ENCODE assay signal across 8 mouse cellular contexts in the genomic region with DNA sequence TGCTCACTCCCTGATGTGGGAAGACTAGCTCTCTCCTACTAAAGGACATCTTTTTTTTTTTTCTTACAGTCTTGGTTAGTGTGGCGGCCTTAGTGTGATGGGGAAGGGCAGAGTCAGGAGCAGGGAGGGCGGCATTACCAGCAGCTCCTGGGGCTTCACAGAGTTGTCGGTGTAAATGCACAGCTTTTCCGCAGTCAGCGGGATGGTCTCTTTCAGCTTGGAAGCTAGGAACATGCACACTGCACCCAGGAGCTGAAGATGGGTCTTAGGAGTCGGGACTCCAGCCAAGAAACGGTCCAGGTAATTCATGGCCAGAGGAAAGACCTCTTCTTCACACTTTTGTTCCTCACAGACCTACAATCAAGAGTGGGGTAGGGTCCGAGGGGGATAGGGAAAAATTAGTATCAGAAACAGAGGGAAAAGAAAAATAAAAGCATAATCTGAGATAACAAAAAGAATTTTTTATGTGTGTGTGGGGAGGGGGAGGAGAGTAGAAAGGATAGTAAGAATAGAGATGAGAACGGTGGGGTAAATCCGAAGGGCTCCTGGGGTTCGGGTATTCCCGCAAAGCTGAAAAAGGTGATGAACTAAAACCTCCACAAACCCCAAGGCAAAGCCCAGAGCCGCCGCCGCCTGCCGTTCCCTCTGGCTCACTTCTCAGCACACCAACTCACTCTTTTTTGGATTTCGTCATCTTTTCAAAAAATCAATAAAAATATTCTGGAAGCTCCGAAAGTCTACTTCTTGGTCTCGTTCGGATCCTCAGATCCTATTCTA. TPM values are rescaled to one million over a fixed set of nuclear protein-coding genes. Genes with fewer than 3 reads are reported as not detected.
DNase-seq lines count a peak whose midpoint lies in the region; ATAC-seq and TF ChIP-seq lines count a peak whose summit lies in the region.

No protein-coding gene starts in this region.

- TF ChIP-seq CTCF in left cerebral cortex, adult 2 months (IDR thresholded peaks at IDR 0.05): peak; percentile 6
- TF ChIP-seq CTCF in bone marrow, adult 2 months (IDR thresholded peaks at IDR 0.05; ENCODE audit: control insufficient read depth, insufficient read depth, low read length): no peak

- H3K36me3 ChIP-seq in heart, embryonic 14.5 days (ENCODE audit: control insufficient read depth, insufficient read depth, low read length): peaks cover 42% of the 10 kb centered on the region
- peaks cover 31% of the 10 kb centered on the region for H3K36me3 ChIP-seq in limb, embryonic 15.5 days
- peaks cover 10% of the 10 kb centered on the region; the same call in 1 of the 2 replicates for H3K36me3 ChIP-seq in neural tube, embryonic 12.5 days

- no peak for ATAC-seq in heart, embryonic 14.5 days (ENCODE audit: insufficient number of reproducible peaks, insufficient read depth, low FRiP score, low read depth)
- ATAC-seq in limb, embryonic 15.5 days (ENCODE audit: insufficient number of reproducible peaks, low FRiP score, low TSS enrichment, low read depth): no peak
- no peak for ATAC-seq in neural tube, embryonic 12.5 days (ENCODE audit: low FRiP score, low read depth)

- peak in 1 of 2 experiments; percentile 25 for DNase-seq in left cerebral cortex, adult 2 months (ENCODE audit: extremely low spot score in 1 of 2, low spot score in 2 of 2)
- DNase-seq in left cerebral cortex, adult 11 months (ENCODE audit: low spot score): no peak
- DNase-seq in gastrocnemius, postnatal 10 days: no peak
- no peak for DNase-seq in cerebellum, adult 11 months

- peak overlapping the region; percentile 62 for H3K4me3 ChIP-seq in left cerebral cortex, adult 2 months
- H3K4me3 ChIP-seq in bone marrow, adult 2 months (replicated peaks; ENCODE audit: control insufficient read depth, low read depth, low read length): peak overlapping the region; percentile 38
- peak overlapping the region; percentile 68 to 69 for H3K4me3 ChIP-seq in heart, embryonic 14.5 days (ENCODE audit: control insufficient read depth in 1 of 2, insufficient read depth in 1 of 2, low read depth in 1 of 2, low read length in 2 of 2)
- H3K4me3 ChIP-seq in limb, embryonic 15.5 days: peak overlapping the region; percentile 80
- H3K4me3 ChIP-seq in neural tube, embryonic 12.5 days: peak overlapping the region; percentile 57

- no peaks in the 10 kb centered on the region; the same call in 1 of the 2 replicates for H3K4me1 ChIP-seq in bone marrow, adult 2 months (ENCODE audit: control insufficient read depth, insufficient read depth, low read length)
- H3K4me1 ChIP-seq in heart, embryonic 14.5 days (ENCODE audit: control insufficient read depth in 2 of 2, insufficient read depth in 2 of 2, low read length in 2 of 2): peaks cover 18 to 55% of the 10 kb centered on the region in 2 experiments
- H3K4me1 ChIP-seq in limb, embryonic 15.5 days: peaks cover 72% of the 10 kb centered on the region
- peaks cover 38% of the 10 kb centered on the region for H3K4me1 ChIP-seq in neural tube, embryonic 12.5 days

- H3K27ac ChIP-seq in left cerebral cortex, adult 2 months: peak overlapping the region; percentile 93
- H3K27ac ChIP-seq in bone marrow, adult 2 months (ENCODE audit: control insufficient read depth, insufficient read depth, low read depth, low read length, poor library complexity): no peak overlapping the region
- peak overlapping the region in 1 of 2 experiments; percentile 85; a peak in 2 of 4 replicates for H3K27ac ChIP-seq in heart, embryonic 14.5 days (replicated peaks in 1 of 2; ENCODE audit: control insufficient read depth in 1 of 2, insufficient read depth in 1 of 2, low read depth in 2 of 2, low read length in 2 of 2)
- H3K27ac ChIP-seq in limb, embryonic 15.5 days: peak overlapping the region; percentile 90
- H3K27ac ChIP-seq in neural tube, embryonic 12.5 days: no peak overlapping the region

- H3K9ac ChIP-seq in heart, embryonic 14.5 days (ENCODE audit: low read length): peak overlapping the region; percentile 96
- peak overlapping the region; percentile 85 for H3K9ac ChIP-seq in limb, embryonic 15.5 days
- H3K9ac ChIP-seq in neural tube, embryonic 12.5 days: peak overlapping the region; percentile 77

- H3K27me3 ChIP-seq in heart, embryonic 14.5 days (ENCODE audit: control insufficient read depth, insufficient read depth, low read length): no peaks in the 10 kb centered on the region
- H3K27me3 ChIP-seq in limb, embryonic 15.5 days: no peaks in the 10 kb centered on the region
- peaks cover 27% of the 10 kb centered on the region for H3K27me3 ChIP-seq in neural tube, embryonic 12.5 days (replicated peaks)

- intact Hi-C loops in left cerebral cortex, adult 2 months (cut with DNase I): loop anchor here (1.0 to 5.0 kb wide), 3 partner anchors 69 to 298 kb away; a partner anchor contains a TSS

- no peak for TF ChIP-seq POLR2A in bone marrow, adult 2 months (IDR thresholded peaks at IDR 0.05; ENCODE audit: borderline replicate concordance, control insufficient read depth, low read depth, low read length)

- H3K9me3 ChIP-seq in heart, embryonic 14.5 days (ENCODE audit: control insufficient read depth, low read length): no peaks in the 10 kb centered on the region
- no peaks in the 10 kb centered on the region for H3K9me3 ChIP-seq in limb, embryonic 15.5 days
- H3K9me3 ChIP-seq in neural tube, embryonic 12.5 days: no peaks in the 10 kb centered on the region

- 19% methylated on average over 20 of the region's 20 CpGs for WGBS in bone marrow, adult 2 months
- 9% methylated on average over 20 of the region's 20 CpGs for WGBS in heart, embryonic 14.5 days
- 6% methylated on average over 20 of the region's 20 CpGs for WGBS in limb, embryonic 15.5 days
- whole genome bisulfite sequencing in neural tube, embryonic 12.5 days: 3% methylated on average over 20 of the region's 20 CpGs

- H3K4me2 ChIP-seq in heart, embryonic 14.5 days (ENCODE audit: low read length): peak overlapping the region; percentile 87
- H3K4me2 ChIP-seq in limb, embryonic 15.5 days: peak overlapping the region; percentile 93
- peak overlapping the region; percentile 95 for H3K4me2 ChIP-seq in neural tube, embryonic 12.5 days (replicated peaks)

RNA-seq across cellular contexts. Expression of a gene that starts 3.3 kb away (rescaled TPM):
- total RNA-seq in left cerebral cortex, adult 2 months (2021): 10 to 100 TPM; 75.1 to 97.4 TPM
- polyA plus RNA-seq in bone marrow, adult 2 months (2011; ENCODE audit: insufficient read depth, insufficient read length, low replicate concordance, missing spikeins): 20.3 and 80.6 TPM in 2 replicates
- polyA plus RNA-seq in heart, embryonic 14.5 days (2014; fragmentation: Nextera tagmentation; extraction: Ambion mirVana): 532 and 571 TPM in 2 replicates
- polyA plus RNA-seq in limb, embryonic 15.5 days (2015; fragmentation: Nextera tagmentation; extraction: Ambion mirVana): 1,131 and 1,164 TPM in 2 replicates
- 399 and 445 TPM in 2 replicates for polyA plus RNA-seq in neural tube, embryonic 12.5 days (2016; fragmentation: Nextera tagmentation; extraction: Ambion mirVana)
- total RNA-seq in gastrocnemius, postnatal 10 days (2021): 10 to 100 TPM; 33.2 to 52.1 TPM

RNA-seq across cellular contexts. Expression of a gene that starts 39.4 kb away (rescaled TPM):
- total RNA-seq in left cerebral cortex, adult 2 months (2021): 10 to 100 TPM; 22.3 to 22.7 TPM
- polyA plus RNA-seq in bone marrow, adult 2 months (2011; ENCODE audit: insufficient read depth, insufficient read length, low replicate concordance, missing spikeins): 0.43 and 6.6 TPM in 2 replicates
- polyA plus RNA-seq in heart, embryonic 14.5 days (2014; fragmentation: Nextera tagmentation; extraction: Ambion mirVana): 6.8 and 7.4 TPM in 2 replicates
- 2.2 and 2.6 TPM in 2 replicates for polyA plus RNA-seq in limb, embryonic 15.5 days (2015; fragmentation: Nextera tagmentation; extraction: Ambion mirVana)
- polyA plus RNA-seq in neural tube, embryonic 12.5 days (2016; fragmentation: Nextera tagmentation; extraction: Ambion mirVana): 7.9 and 8.3 TPM in 2 replicates
- total RNA-seq in gastrocnemius, postnatal 10 days (2021): 1 to 10 TPM; 8.3 to 8.9 TPM

Comparison
In these comparisons a context has a peak if more than half of its experiments do, and no peak if none do; other contexts are left out.
1. H3K27ac ChIP-seq: peak in left cerebral cortex, adult 2 months (single experiment) and limb, embryonic 15.5 days (single experiment); none in bone marrow, adult 2 months (single experiment) and neural tube, embryonic 12.5 days (single experiment).
2. Peak in every context shown above with its lines, with median percentiles within 50 percentile points of each other: H3K4me3 ChIP-seq, H3K4me2 ChIP-seq and H3K9ac ChIP-seq.